Mouse (Mus musculus) retina, embryonic 14.5 days (tissue): ENCODE measurements at regions not wholly inside any gene's neighbourhood (a gene's known extent, or its start where the extent isn't known, plus 50 kb on each side); places are given as distances from the start of the nearest gene placed in this dataset.
"Not testable (repeated sequence)": the region's sequence is repeated elsewhere in the genome, so short reads cannot be mapped to it uniquely, and the experiment has no call there.

Experiments
- DNase-seq: peaks from one replicate; pipeline ENCODE4 v3.0.0-alpha.2; 2015; ENCODE audit warnings: low spot score

GRCm38 (mm10) chr3:33440905-33441304 lies 297.9 kb upstream of the Pex5l start:
- no peak for DNase-seq

- peak; percentile 8 for DNase-seq
These were observed 297.5 kb upstream of the Pex5l start for GRCm38 (mm10) chr3:33440500-33440899.

DNA sequence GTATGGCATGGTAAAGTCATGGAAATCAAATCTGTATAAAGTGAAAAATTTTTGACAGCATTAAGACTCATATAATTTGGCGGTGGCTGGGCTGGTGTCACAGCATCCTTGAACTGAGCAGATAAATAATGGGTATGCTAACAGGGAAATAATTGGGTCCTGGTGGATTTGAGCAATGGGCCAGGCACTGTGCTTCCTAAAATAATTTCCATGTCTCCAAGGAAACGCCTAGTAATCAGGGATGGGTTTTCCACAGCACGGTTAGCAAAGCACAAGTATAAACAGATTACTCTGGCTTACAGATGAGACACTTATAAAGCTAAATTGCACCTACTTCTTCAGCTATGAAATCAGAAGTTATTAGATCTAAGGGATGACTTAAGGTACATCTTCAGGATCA lies 273.9 kb upstream of the Pex5l start:
- DNase-seq = no peak

GRCm38 (mm10) chr3:33416321-33416720 lies 273.3 kb upstream of the Pex5l start:
- DNase-seq = no peak

DNA sequence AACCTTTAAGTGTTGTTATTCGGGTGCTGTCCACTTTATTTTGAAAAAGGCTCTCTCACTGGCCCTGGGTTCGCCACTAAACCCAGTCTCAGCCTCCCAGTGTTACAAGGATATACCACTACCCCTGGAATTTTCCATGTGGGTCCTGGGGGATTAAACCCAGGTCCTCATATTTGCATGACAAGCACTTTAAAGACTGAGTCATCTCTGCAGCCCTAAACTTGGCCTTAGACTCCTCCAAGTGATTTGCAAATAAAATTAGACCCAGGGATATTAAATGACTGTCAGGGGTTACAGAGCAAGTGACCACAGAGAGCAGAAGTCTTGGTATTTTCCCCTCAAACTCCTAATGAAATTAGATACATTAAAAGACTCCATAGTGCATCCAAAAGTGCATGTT lies 258.9 kb upstream of the Pex5l start:
- DNase-seq = no peak

DNA sequence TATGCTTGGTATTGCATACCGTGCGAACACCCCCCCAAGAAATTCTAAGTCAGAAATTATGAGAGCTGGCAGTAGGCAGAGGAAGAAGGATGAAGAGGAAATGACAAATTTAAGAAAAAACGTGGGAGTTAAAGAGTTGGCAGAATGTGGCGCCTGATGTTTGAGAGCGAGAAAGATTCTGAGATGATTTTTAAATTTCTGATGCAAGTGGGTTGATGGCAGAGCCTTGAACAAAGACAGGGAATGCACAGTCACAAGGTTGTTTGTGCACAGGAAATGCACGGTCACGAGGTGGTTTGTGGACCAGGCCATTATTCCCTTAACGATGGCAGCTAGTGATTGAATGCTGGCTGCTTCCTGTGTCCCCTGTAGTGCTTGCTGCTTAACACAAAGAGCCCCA lies 256.3 kb upstream of the Pex5l start:
- DNase-seq = no peak

DNA sequence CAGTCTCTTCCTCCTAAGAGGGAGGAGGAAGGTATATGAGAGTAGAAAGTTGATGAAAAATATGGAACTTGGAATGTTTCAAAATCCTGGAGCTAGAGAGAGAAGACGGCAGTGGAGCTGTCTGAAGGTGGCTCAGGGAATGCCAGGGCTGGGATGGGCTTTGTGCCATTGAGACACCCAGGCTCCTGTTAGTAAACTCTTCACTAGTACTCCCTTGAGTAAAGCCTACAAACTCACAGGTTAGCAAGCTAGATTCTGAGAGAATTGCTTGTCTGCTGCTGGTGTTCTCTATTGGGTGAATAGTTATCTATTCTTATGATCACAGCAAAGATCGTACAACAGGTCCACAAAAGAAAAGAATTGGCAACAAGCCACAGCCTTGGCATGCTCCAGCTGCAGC lies 255.3 kb upstream of the Pex5l start:
- DNase-seq = no peak

GRCm38 (mm10) chr3:33397217-33397616 lies 254.2 kb upstream of the Pex5l start:
- DNase-seq = no peak

GRCm38 (mm10) chr3:33392541-33392822 lies 249.4 kb upstream of the Pex5l start:
- DNase-seq = no peak

DNA sequence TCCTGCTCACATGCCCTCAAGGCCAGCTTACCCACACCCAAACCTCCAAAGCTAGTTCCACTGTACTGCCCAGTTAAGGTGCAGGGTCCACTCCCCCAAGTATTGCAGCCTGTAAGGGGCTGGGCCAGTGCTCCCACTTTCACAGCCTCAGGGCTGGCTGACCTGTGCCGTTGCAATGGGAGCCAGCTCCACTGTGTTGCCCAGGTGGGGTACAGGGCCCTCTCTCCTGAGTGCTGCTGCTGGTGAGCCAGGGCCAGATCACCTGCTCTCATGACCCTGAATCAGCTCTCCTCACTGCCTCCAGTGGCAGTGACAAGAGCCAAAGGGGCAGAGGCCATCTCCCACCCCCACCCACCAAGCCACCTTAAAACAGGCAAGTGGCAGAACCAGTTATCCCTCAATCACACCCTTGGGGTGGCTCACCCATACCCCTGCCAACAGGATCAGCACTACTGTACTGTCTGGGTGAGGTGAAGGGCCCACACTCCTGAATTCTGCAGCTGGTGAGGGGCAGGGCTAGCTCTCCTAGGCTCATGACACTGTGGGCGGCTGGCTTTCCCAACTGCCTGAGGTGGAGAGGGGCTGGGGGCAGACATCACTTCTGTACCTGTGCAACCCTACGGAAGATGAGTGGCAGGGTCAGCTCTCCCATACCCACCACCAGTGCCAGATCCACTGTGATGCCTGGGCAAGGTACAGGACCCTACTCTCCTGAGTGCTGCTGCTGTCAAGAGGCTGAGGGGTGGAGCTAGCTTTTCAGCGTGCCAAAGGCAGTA lies 248.9 kb upstream of the Pex5l start:
- no peak for DNase-seq

DNA sequence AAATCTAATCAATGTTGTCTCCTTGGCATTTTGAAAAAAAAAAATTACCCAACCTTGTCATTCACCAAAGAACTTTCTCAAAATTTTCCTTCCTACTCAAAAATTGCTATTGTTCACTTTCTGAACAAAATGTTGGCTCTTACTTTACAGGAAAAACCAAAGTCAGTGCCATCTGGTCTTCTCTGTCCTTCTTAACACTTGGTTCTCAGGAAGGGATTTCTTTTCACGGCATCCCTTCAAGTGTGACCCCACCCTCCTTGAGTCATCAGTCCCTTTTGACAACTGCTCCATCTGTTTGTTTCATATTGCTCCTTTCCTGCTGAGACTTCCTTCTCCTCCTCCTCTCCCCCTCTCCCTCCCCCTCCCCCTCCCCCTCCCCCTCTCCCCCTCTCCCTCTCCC lies 245.1 kb upstream of the Pex5l start:
- no peak for DNase-seq

- DNase-seq = no peak
These were observed 240.6 kb upstream of the Pex5l start for GRCm38 (mm10) chr3:33383622-33384021.

- no peak for DNase-seq
These were observed 236.6 kb upstream of the Pex5l start for GRCm38 (mm10) chr3:33379604-33380003.

- no peak for DNase-seq
These were observed 232.1 kb upstream of the Pex5l start for GRCm38 (mm10) chr3:33375161-33375560.

DNA sequence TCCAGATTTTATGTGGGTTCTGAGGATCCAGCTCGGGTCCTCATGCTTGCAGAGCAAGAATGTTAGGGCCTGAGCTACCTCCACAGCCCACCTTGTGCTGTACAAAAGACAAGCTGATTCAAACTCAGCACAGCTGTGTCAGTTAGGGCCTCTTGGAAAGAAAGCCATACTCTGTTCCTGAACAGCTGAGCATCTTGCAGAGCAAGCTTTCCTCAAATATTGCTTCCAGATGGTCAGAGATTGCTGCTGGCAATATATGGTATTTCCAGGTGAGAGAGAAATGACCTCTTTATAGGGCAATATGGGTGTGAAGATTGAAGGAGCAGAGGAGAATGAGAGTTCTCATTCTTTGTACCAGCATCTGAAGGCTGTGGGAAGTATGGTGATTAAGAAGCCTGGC lies 229.8 kb upstream of the Pex5l start:
- DNase-seq = no peak

GRCm38 (mm10) chr3:33363521-33363920 lies 220.5 kb upstream of the Pex5l start:
- DNase-seq = no peak

GRCm38 (mm10) chr3:33360030-33360429 lies 217.0 kb upstream of the Pex5l start:
- no peak for DNase-seq

DNA sequence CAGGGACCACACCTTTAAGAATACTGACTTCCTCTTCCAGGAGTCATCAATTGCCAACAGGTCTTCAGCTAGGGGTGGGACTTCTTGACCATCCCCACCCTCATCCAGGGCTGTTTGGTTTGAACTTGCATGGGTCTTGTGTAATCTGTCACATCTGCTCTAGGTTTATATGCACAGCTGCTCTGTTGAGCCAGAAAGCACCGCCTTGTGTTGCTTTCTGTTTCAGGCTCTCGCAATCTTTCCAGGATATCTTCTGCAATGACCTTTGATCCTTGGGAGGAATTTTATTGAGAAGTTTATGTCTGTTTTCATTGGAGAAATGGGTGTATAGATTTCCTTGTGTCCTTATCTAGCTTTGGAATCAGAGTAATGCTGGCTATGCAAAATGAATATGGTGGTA lies 210.8 kb upstream of the Pex5l start:
- no peak for DNase-seq

DNA sequence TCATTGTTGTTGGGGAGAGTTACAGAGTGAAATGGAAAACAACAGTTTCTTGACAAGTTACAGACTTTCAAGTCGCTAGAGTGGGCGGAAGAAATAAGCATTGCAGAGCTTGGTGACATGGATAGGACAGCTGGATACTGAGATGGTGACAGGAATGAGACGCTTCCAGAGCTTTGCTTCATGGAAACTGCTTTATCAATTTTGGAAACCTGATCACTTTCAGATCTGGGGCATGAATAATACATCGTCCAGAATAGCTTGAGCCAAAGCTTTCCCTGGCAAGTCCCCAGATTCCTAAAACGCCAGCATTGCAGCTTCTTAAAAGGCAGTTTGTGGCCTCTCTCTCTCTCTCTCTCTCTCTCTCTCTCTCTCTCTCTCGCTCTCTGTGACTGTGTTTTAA lies 207.9 kb upstream of the Pex5l start:
- no peak for DNase-seq

- no peak for DNase-seq
These were observed 191.0 kb upstream of the Pex5l start for GRCm38 (mm10) chr3:33334056-33334455.

DNA sequence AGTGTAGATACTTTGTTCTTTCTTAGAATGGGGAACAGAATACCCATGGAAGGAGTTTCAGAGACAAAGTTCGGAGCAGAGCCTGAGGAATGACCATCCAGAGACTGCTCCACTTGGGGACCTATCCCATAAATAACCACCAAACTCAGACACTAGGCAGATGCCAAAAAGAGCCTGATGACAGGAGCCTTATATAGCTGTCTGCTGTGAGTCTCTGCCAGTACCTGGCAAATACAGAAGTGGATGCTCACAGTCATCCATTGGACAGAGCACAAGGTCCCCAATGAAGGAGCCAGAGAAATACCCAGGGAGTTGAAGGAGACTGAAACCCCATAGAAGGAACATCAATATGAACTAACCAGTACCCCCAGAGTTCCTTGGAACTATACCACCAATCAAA lies 174.6 kb upstream of the Pex5l start:
- DNase-seq = not testable (repeated sequence)

- no peak for DNase-seq
These were observed 169.3 kb upstream of the Pex5l start for GRCm38 (mm10) chr3:33312230-33312825.

- DNase-seq = peak; percentile 58
These were observed 165.2 kb upstream of the Pex5l start for GRCm38 (mm10) chr3:33308212-33308611.

DNA sequence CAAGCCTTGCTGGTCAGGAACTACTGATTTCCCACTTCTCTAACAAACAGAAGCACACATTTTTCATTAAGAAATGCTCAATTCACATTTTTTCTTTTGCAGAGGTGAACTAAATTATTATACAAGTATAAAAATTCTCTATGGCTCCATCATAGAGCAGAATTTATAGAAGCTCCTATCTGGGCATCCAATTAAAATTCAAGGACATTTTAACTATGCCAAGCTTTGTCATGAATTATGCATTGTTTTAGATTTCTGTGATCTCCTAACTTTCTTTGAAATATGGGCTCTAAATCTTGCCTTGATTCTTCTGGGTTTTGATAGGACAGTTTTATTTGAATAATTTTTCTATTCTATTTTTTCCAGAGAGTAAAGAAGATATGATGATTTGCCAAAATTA lies 163.1 kb upstream of the Pex5l start:
- no peak for DNase-seq
